11 mouse cellular contexts compared by ENCODE assay signal in the genomic region with DNA sequence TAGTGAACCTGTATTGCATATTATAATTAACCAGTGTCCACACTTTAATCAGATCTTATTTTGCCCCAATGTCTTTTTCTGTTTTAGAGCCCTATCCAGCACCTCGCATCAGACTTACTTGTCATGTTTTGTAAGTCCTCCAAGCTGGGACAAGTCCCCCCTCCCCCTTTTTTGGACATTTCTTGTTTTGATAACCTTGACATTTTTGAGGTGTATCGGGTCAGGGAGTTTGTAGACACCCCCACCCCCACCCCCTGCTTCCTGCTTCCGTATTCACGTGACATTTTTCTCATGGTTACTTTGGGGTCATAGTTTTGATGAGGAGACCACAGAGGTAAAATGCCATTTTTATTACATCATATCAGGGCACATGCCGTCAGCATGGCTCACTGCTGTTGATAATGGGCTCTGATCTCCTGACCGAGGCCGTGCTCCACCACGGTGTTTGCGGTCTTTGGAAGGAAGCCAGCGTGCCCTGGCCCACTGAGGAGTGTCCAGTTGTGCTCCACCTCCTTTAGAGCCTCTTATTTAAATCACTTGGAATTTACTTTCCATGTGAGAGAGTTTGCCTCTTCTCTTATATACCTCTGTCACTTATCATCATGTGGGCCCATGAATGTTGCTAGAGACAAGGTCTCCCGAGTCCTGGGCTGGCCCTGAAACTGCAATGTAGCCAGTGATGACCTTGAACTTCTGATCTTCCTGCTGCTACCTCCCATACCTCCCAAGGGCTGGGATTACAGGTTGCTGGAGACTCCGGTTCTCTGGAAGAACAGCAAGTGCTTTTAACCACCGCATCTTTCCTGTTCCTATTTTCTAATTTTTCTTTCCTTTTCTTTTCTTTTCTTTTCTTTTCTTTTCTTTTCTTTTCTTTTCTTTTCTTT. TPM values are rescaled to one million over a fixed set of nuclear protein-coding genes. Genes with fewer than 3 reads are reported as not detected.
DNase-seq lines count a peak whose midpoint lies in the region; ATAC-seq and TF ChIP-seq lines count a peak whose summit lies in the region.
"Had no signal": no experiment of that assay in that cellular context is flagged by ENCODE, and none has a peak within 500 bp of the region (broad histone marks: within the 10 kb centered on the region; RNA-seq: fewer than 3 reads in every experiment).

No protein-coding gene starts in this region.

- CTCF ChIA-PET in Patski (lab: Charles Lee) = interaction anchor here (0.6 to 2.5 kb wide), 4 partner anchors 12 to 79 kb away, joined by 3 to 20 read pairs (median 4); no protein-coding TSS in a partner anchor

- no peaks in the 10 kb centered on the region for H3K9me3 ChIP-seq in hindbrain, embryonic 13.5 days
- no peaks in the 10 kb centered on the region for H3K9me3 ChIP-seq in hindbrain, embryonic 14.5 days (ENCODE audit: control insufficient read depth, low read length)
- H3K9me3 ChIP-seq in ES-Bruce4 (replicated peaks; ENCODE audit: control insufficient read depth, insufficient read depth, low read length, poor library complexity, severe bottlenecking) = no peaks in the 10 kb centered on the region

- TF ChIP-seq EP300 in ES-Bruce4 (IDR thresholded peaks at IDR 0.05; ENCODE audit: insufficient read depth, low read depth, low read length) = peak; percentile 82

- H3K27ac ChIP-seq in hindbrain, embryonic 13.5 days = peak overlapping the region; percentile 75; the same call in 1 of the 2 replicates
- no peak overlapping the region for H3K27ac ChIP-seq in hindbrain, embryonic 14.5 days
- H3K27ac ChIP-seq in ES-Bruce4 (ENCODE audit: insufficient read depth, low read length) = peak overlapping the region; percentile 95

- H3K9ac ChIP-seq in hindbrain, embryonic 13.5 days = no peak overlapping the region
- H3K9ac ChIP-seq in hindbrain, embryonic 14.5 days = no peak overlapping the region
- H3K9ac ChIP-seq in ES-Bruce4 (ENCODE audit: low read depth, poor library complexity, severe bottlenecking) = peak overlapping the region; percentile 96; the same call in 1 of the 2 replicates

- no peaks in the 10 kb centered on the region for H3K36me3 ChIP-seq in hindbrain, embryonic 13.5 days
- no peaks in the 10 kb centered on the region for H3K36me3 ChIP-seq in hindbrain, embryonic 14.5 days (replicated peaks; ENCODE audit: control insufficient read depth, insufficient read depth)
- H3K36me3 ChIP-seq in ES-Bruce4 (ENCODE audit: control insufficient read depth, insufficient read depth, low read length, poor library complexity, severe bottlenecking) = no peaks in the 10 kb centered on the region

- in situ Hi-C loops in Patski (cut with MboI; ENCODE audit: low pct_unique_long_range_greater_than_20kb) = loop anchor here (5.0 to 25.0 kb wide), 2 partner anchors 40 to 960 kb away; no protein-coding TSS in a partner anchor

- intact Hi-C loops in gastrocnemius, postnatal 36 days (cut with DNase I) = no loop called here

- 83% methylated on average over 13 of the region's 13 CpGs for WGBS in hindbrain, embryonic 13.5 days
- WGBS in hindbrain, embryonic 14.5 days = 81% methylated on average over 13 of the region's 13 CpGs

- no peak overlapping the region for H3K4me2 ChIP-seq in hindbrain, embryonic 13.5 days
- H3K4me2 ChIP-seq in hindbrain, embryonic 14.5 days (replicated peaks) = no peak overlapping the region

- no peaks in the 10 kb centered on the region for H3K27me3 ChIP-seq in hindbrain, embryonic 13.5 days
- no peaks in the 10 kb centered on the region for H3K27me3 ChIP-seq in hindbrain, embryonic 14.5 days (ENCODE audit: control insufficient read depth, insufficient read depth, low read length)
- H3K27me3 ChIP-seq in ES-Bruce4 (ENCODE audit: control insufficient read depth, insufficient read depth, low read length, poor library complexity, severe bottlenecking) (no peaks in the 10 kb centered on the region), Patski (no peaks in the 10 kb centered on the region)

- POLR2A ChIA-PET in Patski (lab: Charles Lee) = interaction anchor here (1.3 to 10.1 kb wide), 4 partner anchors 14 to 38 kb away, joined by 3 to 99 read pairs (median 6); no protein-coding TSS in a partner anchor

- no peak for TF ChIP-seq POLR2A in ES-Bruce4 (IDR thresholded peaks at IDR 0.05; ENCODE audit: insufficient read depth, low read length)

- no peak for ATAC-seq in hindbrain, embryonic 13.5 days (ENCODE audit: low FRiP score)
- ATAC-seq in hindbrain, embryonic 14.5 days (ENCODE audit: low FRiP score) = no peak
- peak; percentile 28 for ATAC-seq in Patski

- TF ChIP-seq CTCF in ES-Bruce4 (IDR thresholded peaks at IDR 0.05; ENCODE audit: low read depth, low read length) (no peak), Patski (IDR thresholded peaks at IDR 0.05) (no peak)

- no peak for DNase-seq in hindbrain, embryonic 14.5 days (ENCODE audit: low spot score)
- DNase-seq in Patski (ENCODE audit: low read depth, low spot score) = peak; percentile 84
- peak; percentile 40 to 70 for DNase-seq in kidney, postnatal 25 days
- no peak for DNase-seq in gastrocnemius, postnatal 36 days
- no peak for DNase-seq in frontal cortex, adult 2 months (ENCODE audit: extremely low spot score in 1 of 2, low spot score in 1 of 2)
- DNase-seq: cerebellum, postnatal 14 days; layer of hippocampus, postnatal 36 days; lung, adult 2 months had no signal

- peaks cover 37% of the 10 kb centered on the region for H3K4me1 ChIP-seq in hindbrain, embryonic 13.5 days (replicated peaks)
- peaks cover 32% of the 10 kb centered on the region for H3K4me1 ChIP-seq in hindbrain, embryonic 14.5 days (replicated peaks; ENCODE audit: control insufficient read depth, insufficient read depth, low read length)
- H3K4me1 ChIP-seq in ES-Bruce4 (ENCODE audit: control insufficient read depth, insufficient read depth, low read length) = peaks cover 8% of the 10 kb centered on the region

- no peak overlapping the region for H3K4me3 ChIP-seq in hindbrain, embryonic 13.5 days
- H3K4me3 ChIP-seq in hindbrain, embryonic 14.5 days (replicated peaks; ENCODE audit: low read length) = no peak overlapping the region
- no peak overlapping the region for H3K4me3 ChIP-seq in ES-Bruce4 (ENCODE audit: low read depth, low read length)

RNA-seq across cellular contexts. Expression of a gene that starts 3.2 kb away (rescaled TPM):
- polyA plus RNA-seq in hindbrain, embryonic 13.5 days (2015; fragmentation: Nextera tagmentation; extraction: Ambion mirVana) = 55.4 and 55.6 TPM in 2 replicates
- 49.1 and 52.1 TPM in 2 replicates for polyA plus RNA-seq in hindbrain, embryonic 14.5 days (2014; fragmentation: Nextera tagmentation; extraction: Ambion mirVana)
- polyA plus RNA-seq in ES-Bruce4 (2011; ENCODE audit: insufficient read depth, insufficient read length, low read depth, missing spikeins) (59.8 and 64.6 TPM in 2 replicates), Patski (2021) (156 TPM)
- total RNA-seq in gastrocnemius, postnatal 36 days (2021) = 10 to 100 TPM in 1 of 2 experiments, 1 to 10 TPM in 1; 9.4 to 10.5 TPM
- polyA plus RNA-seq in frontal cortex, adult 2 months (2012; rRNA removed) = 42.1 and 44.2 TPM in 2 replicates

RNA-seq across cellular contexts. Expression of a gene that starts 56.0 kb away (rescaled TPM):
- 3.1 TPM in 1 of 2 replicates, not detected in the other for polyA plus RNA-seq in hindbrain, embryonic 13.5 days (2015; fragmentation: Nextera tagmentation; extraction: Ambion mirVana)
- polyA plus RNA-seq in hindbrain, embryonic 14.5 days (2014; fragmentation: Nextera tagmentation; extraction: Ambion mirVana) = not detected in 2 replicates
- not detected in 2 replicates for polyA plus RNA-seq in ES-Bruce4 (2011; ENCODE audit: insufficient read depth, insufficient read length, low read depth, missing spikeins)
- not detected for polyA plus RNA-seq in Patski (2021)
- total RNA-seq in gastrocnemius, postnatal 36 days (2021) = not detected
- 0.24 and 0.25 TPM in 2 replicates for polyA plus RNA-seq in frontal cortex, adult 2 months (2012; rRNA removed)
- total RNA-seq: layer of hippocampus, postnatal 36 days had no signal
- polyA plus RNA-seq: midbrain, embryonic 14.5 days had no signal

Comparison
In these comparisons a context has a peak if more than half of its experiments do, and no peak if none do; other contexts are left out.
1. DNase-seq: peak in Patski (single experiment) and kidney, postnatal 25 days (2 of 2); none in hindbrain, embryonic 14.5 days (single experiment), gastrocnemius, postnatal 36 days (0 of 2) and frontal cortex, adult 2 months (0 of 2).